8 mouse cellular contexts compared by ENCODE assay signal in the genomic region with DNA sequence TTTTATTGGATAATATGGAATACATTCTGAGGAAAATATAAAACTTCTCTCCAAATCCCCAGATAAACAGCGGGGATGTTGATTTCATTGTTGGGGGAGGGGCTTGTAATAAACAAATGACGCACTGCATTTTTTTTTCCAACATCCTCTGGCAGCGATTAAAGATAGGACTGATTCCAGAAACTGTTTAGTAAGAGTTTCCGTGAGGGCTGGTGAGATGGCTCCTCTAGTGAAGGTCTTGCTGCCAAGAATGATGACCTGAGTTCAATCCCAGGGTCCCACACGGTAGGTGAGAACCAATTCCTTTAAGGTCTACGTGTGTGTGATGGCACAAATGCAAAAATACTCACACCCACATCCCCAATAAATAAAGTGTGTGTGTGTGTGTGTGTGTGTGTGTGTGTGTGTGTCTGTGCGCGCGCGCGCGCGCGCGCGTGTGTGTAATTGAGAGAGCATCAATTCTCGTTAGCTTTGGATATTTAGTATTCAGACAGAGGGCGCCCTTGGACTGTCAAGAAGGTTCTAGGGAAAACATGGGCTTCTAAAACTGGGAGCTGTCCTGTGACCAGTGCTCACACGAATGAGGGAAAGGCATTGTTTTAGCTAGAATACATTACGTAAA. TPM values are rescaled to one million over a fixed set of nuclear protein-coding genes. Genes with fewer than 3 reads are reported as not detected.
DNase-seq lines count a peak whose midpoint lies in the region; ATAC-seq and TF ChIP-seq lines count a peak whose summit lies in the region.

No protein-coding gene starts in this region.

- peak overlapping the region; percentile 6; the same call in 1 of the 2 replicates for H3K4me3 ChIP-seq in cortical plate, adult 2 months (ENCODE audit: insufficient read depth, low read length)
- H3K4me3 ChIP-seq in intestine, postnatal 0 days (ENCODE audit: low read depth, low read length), result no peak overlapping the region
- no peak overlapping the region for H3K4me3 ChIP-seq in midbrain, embryonic 14.5 days (replicated peaks; ENCODE audit: low read depth, low read length)

- no peaks in the 10 kb centered on the region for H3K36me3 ChIP-seq in intestine, postnatal 0 days (ENCODE audit: control insufficient read depth, insufficient read depth)
- no peaks in the 10 kb centered on the region for H3K36me3 ChIP-seq in midbrain, embryonic 14.5 days (ENCODE audit: control insufficient read depth, insufficient read depth, low read length)

- H3K4me2 ChIP-seq in intestine, postnatal 0 days (replicated peaks; ENCODE audit: low read depth), result peak overlapping the region; percentile 46
- peak overlapping the region; percentile 19 for H3K4me2 ChIP-seq in midbrain, embryonic 14.5 days (ENCODE audit: low read length)

- 34% methylated on average over 20 of the region's 20 CpGs for WGBS in intestine, postnatal 0 days
- 47% methylated on average over 20 of the region's 20 CpGs for WGBS in midbrain, embryonic 14.5 days

- no peaks in the 10 kb centered on the region for H3K27me3 ChIP-seq in intestine, postnatal 0 days (replicated peaks; ENCODE audit: control insufficient read depth, insufficient read depth, low read length)
- H3K27me3 ChIP-seq in midbrain, embryonic 14.5 days (ENCODE audit: control insufficient read depth, insufficient read depth, low read length), result no peaks in the 10 kb centered on the region

- no peak overlapping the region for H3K27ac ChIP-seq in cortical plate, adult 2 months (ENCODE audit: insufficient read depth, low read length)
- H3K27ac ChIP-seq in intestine, postnatal 0 days (ENCODE audit: low read depth, low read length), result no peak overlapping the region
- no peak overlapping the region for H3K27ac ChIP-seq in midbrain, embryonic 14.5 days (replicated peaks; ENCODE audit: low read depth, low read length)

- H3K9ac ChIP-seq in intestine, postnatal 0 days (ENCODE audit: low read depth, low read length), result no peak overlapping the region
- no peak overlapping the region for H3K9ac ChIP-seq in midbrain, embryonic 14.5 days (replicated peaks; ENCODE audit: low read length)

- H3K9me3 ChIP-seq in intestine, postnatal 0 days (ENCODE audit: control insufficient read depth), result no peaks in the 10 kb centered on the region
- no peaks in the 10 kb centered on the region for H3K9me3 ChIP-seq in midbrain, embryonic 14.5 days (ENCODE audit: control insufficient read depth, low read length)

- DNase-seq in A20 (ENCODE audit: low read depth, low spot score) (peak; percentile 76), R1 (ENCODE audit: low read depth, low spot score) (peak; percentile 84)
- peak; percentile 78 to 91 for DNase-seq in left cerebral cortex, postnatal 25 days (ENCODE audit: low spot score in 2 of 2)
- peak; percentile 78 for DNase-seq in midbrain, embryonic 14.5 days
- peak; percentile 45 for DNase-seq in thymus, postnatal 14 days

- TF ChIP-seq CTCF in cortical plate, adult 2 months (IDR thresholded peaks at IDR 0.05; ENCODE audit: extremely low read depth, insufficient read depth, low read length), result peak; percentile 57
- TF ChIP-seq CTCF in intestine, postnatal 0 days (IDR thresholded peaks at IDR 0.05; ENCODE audit: low read depth), result peak; percentile 77

- intact Hi-C loops in left cerebral cortex, postnatal 25 days (cut with DNase I), result no loop called here

- no peaks in the 10 kb centered on the region for H3K4me1 ChIP-seq in cortical plate, adult 2 months (ENCODE audit: control insufficient read depth, insufficient read depth, low read length)
- no peaks in the 10 kb centered on the region for H3K4me1 ChIP-seq in intestine, postnatal 0 days (replicated peaks; ENCODE audit: control insufficient read depth, insufficient read depth, low read length)
- H3K4me1 ChIP-seq in midbrain, embryonic 14.5 days (ENCODE audit: control insufficient read depth, insufficient read depth, low read length), result no peaks in the 10 kb centered on the region

- ATAC-seq in granulocyte monocyte progenitor cell, adult 5-6 weeks (replicated peaks; ENCODE audit: poor library complexity, severe bottlenecking), result peak; percentile 46; the same call in 1 of the 2 replicates
- 0 out of 2 replicates have a peak, but pooled peaks have one; percentile 8 for ATAC-seq in intestine, postnatal 0 days
- ATAC-seq in midbrain, embryonic 14.5 days (ENCODE audit: low FRiP score, low TSS enrichment), result no peak

- TF ChIP-seq POLR2A in cortical plate, adult 2 months (IDR thresholded peaks at IDR 0.05; ENCODE audit: extremely low read depth, insufficient read depth, low read length), result no peak

RNA-seq across cellular contexts. Expression of gene Vps45, which starts 7.6 kb away (rescaled TPM):
- polyA plus RNA-seq in cortical plate, adult 2 months (2012; rRNA removed), result 29.9 and 32.1 TPM in 2 replicates
- 16.8 and 56.2 TPM in 2 replicates for total RNA-seq in granulocyte monocyte progenitor cell, adult 5-6 weeks (2014; fragmentation: Nextera tagmentation)
- total RNA-seq in granulocyte monocyte progenitor cell, adult 5-6 weeks (2017), result 13.1 and 13.6 TPM in 2 replicates
- polyA plus RNA-seq in intestine, postnatal 0 days (2015; fragmentation: Nextera tagmentation; extraction: Ambion mirVana), result 22.5 and 27.1 TPM in 2 replicates
- 10 to 100 TPM; 41.8 to 47.1 TPM for total RNA-seq in left cerebral cortex, postnatal 25 days (2021)
- 46.4 and 54.6 TPM in 2 replicates for polyA plus RNA-seq in midbrain, embryonic 14.5 days (2014; fragmentation: Nextera tagmentation; extraction: Ambion mirVana)

RNA-seq across cellular contexts. Expression of gene Otud7b, which starts 38.5 kb away (rescaled TPM):
- polyA plus RNA-seq in cortical plate, adult 2 months (2012; rRNA removed), result 17.3 and 19.9 TPM in 2 replicates
- total RNA-seq in granulocyte monocyte progenitor cell, adult 5-6 weeks (2014; fragmentation: Nextera tagmentation), result 3.4 and 6.1 TPM in 2 replicates
- 8.8 and 12.5 TPM in 2 replicates for total RNA-seq in granulocyte monocyte progenitor cell, adult 5-6 weeks (2017)
- polyA plus RNA-seq in intestine, postnatal 0 days (2015; fragmentation: Nextera tagmentation; extraction: Ambion mirVana), result 16.6 and 17.0 TPM in 2 replicates
- total RNA-seq in left cerebral cortex, postnatal 25 days (2021), result 10 to 100 TPM; 24.6 to 27.7 TPM
- polyA plus RNA-seq in midbrain, embryonic 14.5 days (2014; fragmentation: Nextera tagmentation; extraction: Ambion mirVana), result 5.3 and 6.1 TPM in 2 replicates
